In genomic region chr14:72884561-72884960, GRCm38 (mm10) we compare ENCODE assay signal across 27 mouse cellular contexts.
DNase-seq lines count a peak whose midpoint lies in the region; ATAC-seq and TF ChIP-seq lines count a peak whose summit lies in the region.
"Had no signal": no experiment of that assay in that cellular context is flagged by ENCODE, and none has a peak within 500 bp of the region (broad histone marks: within the 10 kb centered on the region; RNA-seq: fewer than 3 reads in every experiment).

No protein-coding gene starts in this region.

- no peaks in the 10 kb centered on the region for H3K36me3 ChIP-seq in lung, postnatal 0 days (ENCODE audit: insufficient read depth, low read length)
- H3K36me3 ChIP-seq: forebrain, embryonic 10.5 days; heart, embryonic 13.5 days; limb, embryonic 12.5 days; liver, embryonic 12.5 days; stomach, embryonic 15.5 days had no signal

- no peaks in the 10 kb centered on the region for H3K27me3 ChIP-seq in lung, postnatal 0 days (replicated peaks; ENCODE audit: insufficient read depth, low read length)
- H3K27me3 ChIP-seq: CH12.LX; heart, embryonic 13.5 days; limb, embryonic 12.5 days; liver, embryonic 12.5 days; stomach, embryonic 15.5 days had no signal

- H3K4me1 ChIP-seq in lung, postnatal 0 days (ENCODE audit: insufficient read depth, low read depth, low read length), result no peaks in the 10 kb centered on the region
- peaks cover 4% of the 10 kb centered on the region; the same call in 1 of the 2 replicates for H3K4me1 ChIP-seq in lung, adult 2 months (ENCODE audit: control insufficient read depth, insufficient read depth, low read length)
- H3K4me1 ChIP-seq: forebrain, embryonic 10.5 days; limb, embryonic 12.5 days; liver, embryonic 12.5 days had no signal

- peak; percentile 20; the same call in 1 of the 2 replicates for ATAC-seq in frontal cortex, adult (ENCODE audit: low TSS enrichment)
- ATAC-seq in lung, postnatal 0 days, result no peak
- ATAC-seq: intestine, postnatal 0 days; liver, embryonic 12.5 days; liver, postnatal 0 days had no signal

- H3K4me3 ChIP-seq in lung, postnatal 0 days (ENCODE audit: low read depth, low read length), result no peak overlapping the region
- H3K4me3 ChIP-seq in lung, adult 2 months (replicated peaks; ENCODE audit: extremely low read depth, low read depth, low read length), result no peak overlapping the region
- H3K4me3 ChIP-seq: forebrain, embryonic 10.5 days; heart, embryonic 13.5 days; limb, embryonic 12.5 days; liver, embryonic 12.5 days; stomach, embryonic 15.5 days had no signal

- 58% methylated on average over 4 of the region's 4 CpGs for WGBS in lung, postnatal 0 days
- whole genome bisulfite sequencing in lung, adult 2 months, result 84% methylated on average over 4 of the region's 4 CpGs

- no peak overlapping the region for H3K27ac ChIP-seq in lung, postnatal 0 days (ENCODE audit: low read length)
- H3K27ac ChIP-seq: forebrain, embryonic 10.5 days; heart, embryonic 13.5 days; hindbrain, embryonic 14.5 days; limb, embryonic 12.5 days; liver, embryonic 12.5 days; stomach, embryonic 15.5 days had no signal

- TF ChIP-seq EP300 in lung, postnatal 0 days (IDR thresholded peaks at IDR 0.05), result no peak

- TF ChIP-seq CTCF in lung, postnatal 0 days (IDR thresholded peaks at IDR 0.05), result no peak
- TF ChIP-seq CTCF in lung, adult 2 months (IDR thresholded peaks at IDR 0.05; ENCODE audit: insufficient read depth, low read length), result no peak

- no peak overlapping the region for H3K9ac ChIP-seq in lung, postnatal 0 days (replicated peaks; ENCODE audit: low read depth)
- H3K9ac ChIP-seq: heart, embryonic 13.5 days; hindbrain, embryonic 14.5 days; limb, embryonic 12.5 days; liver, embryonic 12.5 days; liver, postnatal 0 days; stomach, embryonic 15.5 days had no signal

- DNase-seq in frontal cortex, postnatal 36 days (ENCODE audit: low spot score in 2 of 2), result no peak
- DNase-seq in lung, postnatal 0 days (ENCODE audit: low spot score), result peak; percentile 23
- DNase-seq in lung, adult 2 months, result no peak
- DNase-seq in brain, embryonic 18.5 days (ENCODE audit: low read depth, low spot score), result peak; percentile 8
- DNase-seq in right cerebral cortex, postnatal 14 days, result no peak
- no peak for DNase-seq in cerebellum, adult 9-10 months
- DNase-seq: adrenal gland, adult 8-10 months; cerebellum, adult 18-20 months; cerebellum, postnatal 14 days; gastrocnemius, postnatal 10 days; heart, postnatal 10 days; kidney, adult 9 months; kidney, postnatal 10 days; layer of hippocampus, postnatal 36 days; liver, postnatal 0 days; midbrain, embryonic 14.5 days; retina, postnatal 1 day; right cerebral cortex, postnatal 25 days had no signal

- no peak overlapping the region for H3K4me2 ChIP-seq in lung, postnatal 0 days (replicated peaks; ENCODE audit: low read depth, low read length)
- H3K4me2 ChIP-seq: heart, embryonic 13.5 days; hindbrain, embryonic 14.5 days; limb, embryonic 12.5 days; liver, embryonic 12.5 days; stomach, embryonic 15.5 days had no signal

- H3K9me3 ChIP-seq in lung, postnatal 0 days (ENCODE audit: low read length), result no peaks in the 10 kb centered on the region
- H3K9me3 ChIP-seq: forebrain, embryonic 10.5 days; heart, embryonic 13.5 days; limb, embryonic 12.5 days; liver, embryonic 12.5 days; stomach, embryonic 15.5 days had no signal

- TF ChIP-seq POLR2A in lung, adult 2 months (IDR thresholded peaks at IDR 0.05; ENCODE audit: borderline replicate concordance, extremely low read depth, low read depth, low read length), result no peak

Comparison
In these comparisons a context has a peak if more than half of its experiments do, and no peak if none do; other contexts are left out.
1. DNase-seq: peak in lung, postnatal 0 days (single experiment) and brain, embryonic 18.5 days (single experiment); none in frontal cortex, postnatal 36 days (0 of 2), lung, adult 2 months (single experiment), right cerebral cortex, postnatal 14 days (single experiment) and cerebellum, adult 9-10 months (single experiment).